Mouse (Mus musculus) heart, adult 2 months (tissue): Measurements from ENCODE around the gene Lpcat2. TPM values are rescaled to one million over a fixed set of nuclear protein-coding genes. Genes with fewer than 3 reads are reported as not detected.

ENCODE experiments used
- DNase-seq, 2 experiments: peaks; one replicate each; pipeline ENCODE4 v3.0.0; 2021
- H3K27ac ChIP-seq: fragments of 200-600 bp; 2 replicates; pipeline ENCODE4 v1.8.1; 2022
- H3K27me3 ChIP-seq: fragments of 200-500 bp; 2 replicates; pipeline ENCODE4 v1.6.1; 2012; ENCODE audit warnings: mild to moderate bottlenecking, low read length, inconsistent platforms, mixed read lengths; ENCODE audit not compliant: control insufficient read depth, insufficient read depth
- H3K36me3 ChIP-seq: fragments of 200-500 bp; 2 replicates; pipeline ENCODE4 v1.6.1; 2012; ENCODE audit warnings: low read length, inconsistent platforms; ENCODE audit not compliant: control insufficient read depth, insufficient read depth
- H3K4me1 ChIP-seq: fragments of 200-500 bp; 2 replicates; pipeline ENCODE4 v1.6.1; 2011; ENCODE audit warnings: low read length; ENCODE audit not compliant: control insufficient read depth, insufficient read depth
- H3K4me3 ChIP-seq: fragments of 200-600 bp; 2 replicates; pipeline ENCODE4 v1.8.1; 2022
- H3K79me2 ChIP-seq: fragments of 200-500 bp; replicated peaks from 2 replicates; pipeline ENCODE4 v1.6.1; 2012; ENCODE audit warnings: mild to moderate bottlenecking, inconsistent platforms, low read length, moderate library complexity, mixed read lengths; ENCODE audit not compliant: control insufficient read depth, insufficient read depth
- H3K9ac ChIP-seq: fragments of 200-500 bp; 2 replicates; pipeline ENCODE4 v1.6.1; 2012; ENCODE audit warnings: low read depth, mild to moderate bottlenecking, control low read depth, inconsistent platforms, low read length, mixed read lengths
- CTCF ChIP-seq: fragments of 200-600 bp; IDR thresholded peaks from 2 replicates; pipeline ENCODE4 v1.8.1; 2022; ENCODE audit warnings: antibody characterized with exemption, mild to moderate bottlenecking, moderate library complexity
- EP300 ChIP-seq: fragments of 200-500 bp; IDR thresholded peaks from 2 replicates; pipeline ENCODE4 v1.6.1; 2011; ENCODE audit warnings: low read depth, low read length, control low read depth; ENCODE audit not compliant: insufficient read depth
- POLR2A ChIP-seq: fragments of 200-500 bp; IDR thresholded peaks from 2 replicates; pipeline ENCODE4 v1.6.1; 2011; ENCODE audit warnings: mild to moderate bottlenecking, low read depth, low read length, control low read depth; ENCODE audit not compliant: insufficient read depth
- WGBS: fragments of 180-500 bp; shearing (Covaris S2); methylation state at CpG from one replicate; pipeline ENCODE4 v1.1.7; 2018; 5-methylcytosine and 5-hydroxymethylcytosine counted together
- intact Hi-C: fragments of 180-260 bp; cut with DNase I; formaldehyde crosslinking; loops from one replicate; pipeline ENCODE4 v1.15.1; 2025
- polyA plus RNA-seq: library from polyadenylated mRNA; depleted of rRNA; stranded (reverse); fragments of >200 nt; gene quantifications from 2 replicates; pipeline ENCODE4 v1.2.3, GENCODE M21; 2012
- total RNA-seq, 2 experiments: library from RNA; stranded (reverse); gene quantifications; 2 replicates each; pipeline ENCODE4 v1.2.3; 2021

Gene Lpcat2
- total and polyA plus RNA-seq, 3 experiments: 0.72 to 1.4 (median 0.89) TPM

- no peaks in the 10 kb centered on the region for H3K79me2 ChIP-seq
- WGBS: 70% methylated on average over 11 of the region's 11 CpGs
- H3K36me3 ChIP-seq: no peaks in the 10 kb centered on the region
- TF ChIP-seq CTCF (no peak), POLR2A (no peak), EP300 (no peak)
- H3K27ac ChIP-seq: no peak overlapping the region
- no peak overlapping the region for H3K4me3 ChIP-seq
- no peak overlapping the region for H3K9ac ChIP-seq
- intact Hi-C loops: no loop called here
- DNase-seq: no peak
- H3K27me3 ChIP-seq: no peaks in the 10 kb centered on the region
- no peaks in the 10 kb centered on the region for H3K4me1 ChIP-seq
Observed at GRCm38 (mm10) chr8:92903488-92904135, 48.5 kb downstream of the Lpcat2 start.

- no peak overlapping the region for H3K9ac ChIP-seq
- intact Hi-C loops: no loop called here
- no peak overlapping the region for H3K4me3 ChIP-seq
- H3K79me2 ChIP-seq: no peaks in the 10 kb centered on the region
- TF ChIP-seq POLR2A (no peak), CTCF (no peak), EP300 (no peak)
- H3K27me3 ChIP-seq: no peaks in the 10 kb centered on the region
- H3K4me1 ChIP-seq: no peaks in the 10 kb centered on the region
- H3K36me3 ChIP-seq: no peaks in the 10 kb centered on the region
- no peak overlapping the region for H3K27ac ChIP-seq
- DNase-seq: no peak
- 94% methylated on average over 9 of the region's 9 CpGs for WGBS
Observed at GRCm38 (mm10) chr8:92906553-92906952, 51.4 kb downstream of the Lpcat2 start.

DNA sequence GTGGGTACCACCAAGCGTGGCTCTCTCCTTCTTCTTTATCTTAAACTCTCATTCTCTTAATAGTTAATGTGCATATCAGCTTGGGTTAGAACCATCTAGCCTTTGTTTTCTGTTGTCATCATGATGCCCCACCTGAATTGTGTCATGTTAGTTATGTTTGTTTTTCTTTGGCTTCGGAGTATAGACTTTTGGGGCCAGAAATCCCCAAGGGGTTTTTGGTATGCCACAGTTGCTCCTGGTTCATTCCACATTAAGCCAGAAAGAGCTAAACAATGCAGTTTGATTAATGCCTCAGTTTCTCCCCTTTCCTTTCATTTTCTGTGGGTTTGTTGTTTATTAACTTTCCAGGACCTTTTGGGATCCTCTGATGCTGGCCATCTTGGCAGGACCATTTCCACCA lies 53.3 kb downstream of the Lpcat2 start:
- H3K4me1 ChIP-seq: no peaks in the 10 kb centered on the region
- H3K9ac ChIP-seq: no peak overlapping the region
- DNase-seq: no peak
- no peaks in the 10 kb centered on the region for H3K27me3 ChIP-seq
- TF ChIP-seq EP300: no peak
- TF ChIP-seq POLR2A: no peak
- TF ChIP-seq CTCF: no peak
- 81% methylated on average over 2 of the region's 2 CpGs for WGBS
- H3K79me2 ChIP-seq: no peaks in the 10 kb centered on the region
- intact Hi-C loops: no loop called here
- H3K36me3 ChIP-seq: no peaks in the 10 kb centered on the region
- H3K4me3 ChIP-seq: no peak overlapping the region
- H3K27ac ChIP-seq: no peak overlapping the region

DNA sequence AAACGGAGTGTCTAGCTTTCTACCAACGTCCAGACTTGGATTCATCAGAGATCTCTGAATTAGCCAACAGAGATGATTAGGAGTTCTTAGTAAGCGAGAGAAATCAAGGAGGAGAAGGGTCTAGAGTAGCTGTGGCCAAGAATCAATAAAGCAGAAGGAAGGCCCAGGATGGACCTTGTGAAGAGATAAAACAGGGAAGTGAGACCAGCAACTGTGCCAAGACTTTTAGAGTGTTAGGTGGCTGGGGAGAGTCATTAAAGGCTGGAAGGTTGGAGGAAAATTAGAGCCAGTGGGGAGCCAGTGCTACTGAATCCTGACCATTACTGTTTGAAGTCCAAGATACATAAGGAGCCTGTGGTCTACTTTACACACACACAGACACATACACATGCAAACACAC lies 56.3 kb downstream of the Lpcat2 start:
- no peak overlapping the region for H3K27ac ChIP-seq
- WGBS: 73% methylated on average over 3 of the region's 3 CpGs
- H3K4me3 ChIP-seq: no peak overlapping the region
- intact Hi-C loops: no loop called here
- H3K27me3 ChIP-seq: no peaks in the 10 kb centered on the region
- no peak for DNase-seq
- H3K36me3 ChIP-seq: no peaks in the 10 kb centered on the region
- H3K4me1 ChIP-seq: no peaks in the 10 kb centered on the region
- H3K79me2 ChIP-seq: no peaks in the 10 kb centered on the region
- no peak for TF ChIP-seq CTCF
- no peak for TF ChIP-seq POLR2A
- no peak for TF ChIP-seq EP300
- H3K9ac ChIP-seq: no peak overlapping the region

GRCm38 (mm10) chr8:92913396-92913795 lies 58.3 kb downstream of the Lpcat2 start:
- TF ChIP-seq EP300 (no peak), POLR2A (no peak), CTCF (no peak)
- no peaks in the 10 kb centered on the region for H3K79me2 ChIP-seq
- no peaks in the 10 kb centered on the region for H3K36me3 ChIP-seq
- H3K27me3 ChIP-seq: no peaks in the 10 kb centered on the region
- H3K27ac ChIP-seq: no peak overlapping the region
- no peak overlapping the region for H3K9ac ChIP-seq
- intact Hi-C loops: no loop called here
- DNase-seq: no peak
- no peak overlapping the region for H3K4me3 ChIP-seq
- WGBS: 54% methylated on average over 7 of the region's 7 CpGs
- H3K4me1 ChIP-seq: no peaks in the 10 kb centered on the region

DNA sequence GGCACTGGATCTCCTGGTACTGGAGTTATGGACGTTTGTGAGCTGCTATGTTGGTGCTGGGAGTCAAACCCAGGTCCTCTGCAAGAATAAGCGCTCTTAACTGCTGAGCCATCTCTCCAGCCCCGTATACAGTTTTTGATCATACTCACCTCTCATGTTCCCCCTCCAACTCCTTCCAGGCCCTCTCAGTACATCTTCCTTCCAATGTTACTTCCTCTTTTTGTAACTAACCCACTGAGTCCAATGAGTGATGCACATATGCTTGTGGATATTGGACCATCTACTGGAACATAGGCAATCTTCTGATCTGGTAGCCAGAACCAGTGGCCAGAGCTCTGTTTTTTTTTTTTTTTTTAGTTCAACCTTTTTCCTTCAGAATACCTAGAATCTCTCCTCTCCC lies 60.9 kb downstream of the Lpcat2 start:
- Histone ChIP-seq H3K36me3 (no peaks in the 10 kb centered on the region), H3K27ac (no peak overlapping the region), H3K9ac (no peak overlapping the region), H3K4me1 (no peaks in the 10 kb centered on the region), H3K79me2 (no peaks in the 10 kb centered on the region), H3K27me3 (no peaks in the 10 kb centered on the region), H3K4me3 (no peak overlapping the region)
- DNase-seq: no peak
- intact Hi-C loops: no loop called here
- TF ChIP-seq POLR2A: no peak
- TF ChIP-seq CTCF: no peak
- TF ChIP-seq EP300: no peak
- 73% methylated on average over 3 of the region's 3 CpGs for WGBS
